Mouse (Mus musculus): ENCODE measurements around the gene Sdk1. TPM values are rescaled to one million over a fixed set of nuclear protein-coding genes. Genes with fewer than 3 reads are reported as not detected.

Sdk1 gene
- total RNA-seq, 2 experiments from 2014 or later: 9.9 to 10.6 TPM

DNA sequence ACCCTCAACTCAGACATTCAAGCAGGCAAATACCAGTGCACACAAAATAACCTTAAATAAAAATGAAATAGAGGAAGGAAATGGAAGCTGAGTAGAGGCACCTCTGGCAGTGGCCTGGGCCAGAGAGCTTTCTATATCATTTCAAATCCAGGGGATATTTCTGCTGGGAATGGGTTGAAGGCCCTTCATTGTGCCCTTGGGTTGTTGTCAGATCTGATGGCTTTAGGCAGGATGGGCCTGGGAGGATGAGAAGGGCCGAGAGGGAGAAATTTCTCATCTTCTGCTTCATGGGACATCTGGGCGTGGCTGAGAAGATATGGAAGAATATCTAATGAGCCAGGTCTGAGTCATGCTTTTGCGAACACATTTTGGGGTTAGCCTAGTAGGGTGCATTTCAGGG lies 186.8 kb downstream of the Sdk1 start:
- DNase-seq (ENCODE audit: low spot score in 2 of 2): no peak

- DNase-seq (ENCODE audit: low spot score in 2 of 2): no peak
Observed at GRCm38 (mm10) chr5:141433286-141433685, 192.0 kb downstream of the Sdk1 start.

DNA sequence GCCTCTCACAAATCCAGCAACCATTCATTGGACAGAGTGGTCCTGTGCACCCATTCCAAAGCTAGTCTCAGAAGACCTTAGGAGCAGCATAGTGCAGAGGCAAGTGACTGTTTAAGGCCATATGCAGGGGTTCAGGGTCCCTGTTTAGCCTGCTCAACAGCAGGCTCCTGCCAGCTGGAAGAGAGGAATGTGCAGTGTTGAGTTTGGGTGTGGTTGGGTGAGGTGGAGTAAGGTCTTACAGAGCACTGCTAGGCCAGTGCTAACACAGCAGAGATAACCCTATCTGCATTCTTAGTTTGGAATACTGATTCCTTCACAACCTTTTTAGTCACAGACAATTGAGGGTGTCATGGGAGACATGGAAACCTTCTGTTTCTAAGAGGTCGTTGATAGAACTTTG lies 206.0 kb downstream of the Sdk1 start:
- no peak for DNase-seq (ENCODE audit: low spot score in 2 of 2)

DNA sequence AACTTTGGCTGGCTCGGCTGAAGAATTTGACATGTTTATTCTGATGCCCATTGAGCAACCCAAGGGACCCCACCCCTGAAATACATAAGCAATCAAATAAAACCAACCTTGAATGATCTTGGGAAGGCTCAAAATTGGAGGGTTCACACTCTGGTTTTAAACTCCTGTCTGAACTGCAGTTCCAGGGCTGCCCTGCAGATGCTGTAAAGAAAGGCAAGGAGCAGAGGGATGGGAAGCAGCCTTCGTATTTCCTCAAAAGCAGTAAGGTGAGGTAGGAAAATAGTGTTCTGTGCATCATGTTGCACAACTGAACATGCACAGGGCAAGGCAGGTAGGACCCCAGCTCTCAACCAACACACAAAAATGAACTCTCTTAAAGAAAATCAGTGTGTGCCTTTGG lies 222.1 kb downstream of the Sdk1 start:
- DNase-seq (ENCODE audit: low spot score in 2 of 2): no peak

GRCm38 (mm10) chr5:141468821-141469220 lies 227.5 kb downstream of the Sdk1 start:
- no peak for DNase-seq (ENCODE audit: low spot score in 2 of 2)

- no peak for DNase-seq (ENCODE audit: low spot score in 2 of 2)
Observed at GRCm38 (mm10) chr5:141505281-141505680, 264.0 kb downstream of the Sdk1 start.

DNA sequence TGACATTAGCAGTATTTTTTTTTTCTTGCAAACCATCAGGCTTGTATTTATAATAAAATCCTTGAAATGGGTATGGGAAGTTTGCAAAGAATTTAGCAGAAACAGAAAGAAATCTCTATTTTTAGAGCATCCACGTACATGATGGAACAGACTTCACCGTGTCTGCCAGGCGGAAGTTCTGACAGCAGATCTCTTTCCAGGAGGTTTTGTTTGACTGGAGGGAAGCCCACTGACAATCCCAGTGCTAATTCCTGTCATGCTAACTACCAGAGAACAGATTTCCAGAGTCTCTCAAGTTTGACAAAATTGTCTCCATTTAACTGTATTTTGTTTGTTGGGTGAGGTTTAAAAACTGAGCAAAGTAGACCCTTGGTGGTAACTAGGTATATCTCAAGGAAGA lies 265.1 kb downstream of the Sdk1 start:
- peak in 1 of 2 experiments; percentile 35 for DNase-seq (ENCODE audit: low spot score in 2 of 2)

DNA sequence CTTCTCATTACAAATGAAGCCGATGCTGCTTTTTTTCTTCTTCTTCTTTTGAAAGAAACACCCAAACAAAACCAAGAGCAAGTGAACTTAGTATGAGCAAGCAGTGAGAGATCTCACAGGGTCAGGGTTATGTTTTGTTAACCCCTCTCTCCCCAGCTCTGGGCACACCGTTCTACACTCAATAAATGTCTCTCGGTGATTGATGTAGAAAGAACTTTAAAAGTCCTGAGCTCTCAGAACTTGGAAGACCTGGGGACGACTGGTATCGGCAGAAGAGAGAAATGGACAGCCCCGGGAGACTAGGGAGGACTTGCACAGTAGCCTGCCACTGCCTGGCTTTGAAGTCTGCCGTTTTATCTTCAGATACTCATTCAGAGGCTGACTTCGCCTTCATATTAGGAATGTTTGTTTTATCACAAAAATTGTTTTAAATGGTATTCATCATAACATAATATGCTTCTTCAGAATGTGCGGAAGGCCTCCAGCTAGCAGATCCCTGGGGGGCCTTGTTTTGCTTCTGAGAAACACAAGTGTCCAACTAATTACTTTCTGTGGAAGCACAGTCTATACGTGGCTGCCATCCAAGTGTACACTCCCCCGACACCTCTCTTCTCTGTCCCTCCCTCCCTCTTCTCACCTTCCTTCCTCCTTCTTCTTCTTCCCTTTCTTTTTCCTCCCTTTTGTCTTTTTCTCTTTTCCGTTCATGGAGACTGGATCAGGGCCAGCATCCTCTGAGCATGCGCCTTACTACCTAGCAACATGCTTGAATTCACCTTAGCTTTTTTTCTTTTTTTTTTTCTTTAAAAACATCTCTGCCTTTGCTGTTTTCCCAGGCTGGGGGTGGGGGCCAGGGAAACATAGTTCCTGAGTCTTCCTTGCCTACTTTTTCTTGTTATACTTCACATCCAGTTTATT lies 283.8 kb downstream of the Sdk1 start:
- peak in 1 of 2 experiments; percentile 5 for DNase-seq (ENCODE audit: low spot score in 2 of 2)

- no peak for DNase-seq (ENCODE audit: low spot score in 2 of 2)
Observed at GRCm38 (mm10) chr5:141540193-141540592, 298.9 kb downstream of the Sdk1 start.

DNA sequence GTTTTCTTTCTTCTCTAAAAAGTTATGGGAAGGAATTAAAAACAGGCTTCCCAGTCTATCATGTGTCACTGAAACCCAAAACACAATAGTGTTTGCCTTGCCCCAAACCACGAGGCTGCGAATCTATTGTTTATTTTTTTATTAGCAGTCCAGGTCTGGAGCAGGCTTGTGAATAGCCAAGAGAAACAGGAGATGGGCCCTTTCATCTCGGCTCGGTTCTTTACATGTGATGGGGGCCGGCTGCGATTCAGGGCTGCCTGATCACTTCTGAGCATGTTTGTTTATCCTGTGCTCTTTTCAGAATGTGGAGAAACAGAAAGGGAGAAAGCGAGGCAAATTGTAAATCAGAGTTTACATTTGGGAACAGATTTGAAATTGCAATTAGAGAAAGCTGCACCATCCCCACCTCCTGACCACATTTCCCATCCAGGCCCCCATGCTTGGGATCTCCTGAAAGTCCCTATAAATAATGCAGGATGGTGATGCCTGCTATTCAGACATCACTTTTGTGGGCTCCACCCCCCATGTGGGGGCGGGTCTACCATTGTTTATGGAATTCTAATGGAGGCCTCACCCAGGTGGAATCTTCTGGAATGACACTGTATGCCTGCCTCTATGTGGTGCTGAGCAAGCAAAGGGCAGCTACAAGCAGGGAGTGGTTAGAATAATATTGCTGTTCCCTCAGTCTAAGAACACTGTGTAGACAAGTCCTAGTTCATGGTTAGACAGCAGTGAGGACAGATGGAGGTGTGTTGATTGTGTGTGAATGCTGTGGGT lies 301.8 kb downstream of the Sdk1 start:
- DNase-seq (ENCODE audit: low spot score in 2 of 2): no peak

DNA sequence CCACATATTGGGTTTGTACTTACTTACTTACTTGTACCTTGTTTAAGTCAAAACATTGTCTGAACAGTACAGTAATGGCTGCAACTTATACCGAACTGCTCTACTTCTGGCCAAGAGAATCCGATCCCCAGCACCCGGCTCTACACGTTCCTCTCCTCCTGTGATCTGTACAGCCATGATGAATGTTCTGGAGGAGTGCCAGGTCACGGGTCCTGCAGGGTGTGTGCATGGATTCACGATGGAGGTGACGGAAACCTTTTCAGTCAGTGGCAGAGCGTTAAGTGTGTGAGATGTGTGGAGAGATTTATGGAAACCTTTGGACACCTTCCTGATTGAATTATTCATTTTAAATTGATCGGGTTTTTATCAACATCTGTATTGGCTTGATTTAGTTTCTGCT lies 312.2 kb downstream of the Sdk1 start:
- DNase-seq (ENCODE audit: low spot score in 2 of 2): no peak

GRCm38 (mm10) chr5:141558731-141559130 lies 317.4 kb downstream of the Sdk1 start:
- DNase-seq (ENCODE audit: low spot score in 2 of 2): no peak

GRCm38 (mm10) chr5:141560325-141560724 lies 319.0 kb downstream of the Sdk1 start:
- DNase-seq (ENCODE audit: low spot score in 2 of 2): no peak

GRCm38 (mm10) chr5:141561989-141562560 lies 320.8 kb downstream of the Sdk1 start:
- DNase-seq (ENCODE audit: low spot score in 2 of 2): no peak

DNA sequence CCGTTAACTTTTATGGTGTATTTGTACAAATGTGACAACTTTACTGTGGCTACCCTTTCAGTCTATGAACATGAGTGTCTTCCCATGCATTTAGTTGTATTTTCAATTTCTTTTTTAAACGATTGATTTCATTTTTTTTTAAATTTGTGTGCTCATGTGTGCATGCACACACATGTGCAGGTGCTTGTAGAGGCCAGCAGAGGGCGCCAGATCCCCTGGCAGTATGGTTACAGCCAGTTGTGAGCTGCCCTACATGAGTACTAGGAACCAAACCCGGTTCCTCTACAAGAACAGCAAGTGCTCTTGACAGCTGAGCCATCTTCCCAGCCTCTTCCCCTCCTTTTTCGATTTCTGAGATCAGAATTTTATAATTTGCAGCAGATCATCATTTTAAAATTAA lies 322.9 kb downstream of the Sdk1 start:
- DNase-seq (ENCODE audit: low spot score in 2 of 2): no peak

DNA sequence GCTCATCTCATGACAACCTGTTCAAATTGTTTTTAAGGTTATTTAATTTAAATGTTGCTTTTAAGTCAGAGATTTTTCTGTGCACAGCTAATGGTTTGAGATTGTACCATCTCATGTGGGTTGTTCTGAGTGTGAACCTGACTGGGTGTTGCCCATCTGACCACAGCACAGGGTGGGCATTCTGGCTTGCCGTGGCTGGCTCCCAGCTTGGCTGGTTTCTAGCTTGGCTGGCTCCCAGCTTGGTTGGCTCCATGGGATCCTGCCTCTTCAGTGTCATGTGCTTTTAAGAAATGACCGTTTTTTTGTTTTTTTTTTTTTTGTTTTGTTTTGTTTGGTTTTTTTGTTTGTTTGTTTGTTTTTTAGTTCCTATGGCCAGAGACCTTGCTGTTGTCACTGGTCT lies 326.8 kb downstream of the Sdk1 start:
- no peak for DNase-seq (ENCODE audit: low spot score in 2 of 2)

GRCm38 (mm10) chr5:141570442-141570841 lies 329.2 kb downstream of the Sdk1 start:
- peak; percentile 10 to 47 for DNase-seq (ENCODE audit: low spot score in 2 of 2)

DNA sequence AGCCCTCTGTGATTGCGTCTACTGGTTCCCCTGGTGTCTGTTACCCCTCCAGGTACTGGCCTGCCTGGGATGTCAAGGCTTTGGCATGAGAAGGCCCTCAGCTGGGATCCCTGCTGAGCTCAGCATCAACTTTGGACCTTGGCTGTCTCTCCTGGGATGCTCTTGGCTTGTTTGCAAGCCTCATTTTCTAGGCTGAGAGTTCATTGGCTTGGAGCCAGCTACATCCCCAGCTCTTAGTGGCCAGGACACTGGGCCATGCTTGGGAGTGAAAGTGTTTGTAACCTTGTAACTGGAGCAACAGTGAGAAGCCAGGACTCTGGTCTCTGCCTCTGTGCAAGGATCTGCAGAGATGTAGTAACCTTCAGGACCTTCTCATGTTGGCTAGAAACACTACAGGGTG lies 333.0 kb downstream of the Sdk1 start:
- peak in 1 of 2 experiments; percentile 23 for DNase-seq (ENCODE audit: low spot score in 2 of 2)

DNA sequence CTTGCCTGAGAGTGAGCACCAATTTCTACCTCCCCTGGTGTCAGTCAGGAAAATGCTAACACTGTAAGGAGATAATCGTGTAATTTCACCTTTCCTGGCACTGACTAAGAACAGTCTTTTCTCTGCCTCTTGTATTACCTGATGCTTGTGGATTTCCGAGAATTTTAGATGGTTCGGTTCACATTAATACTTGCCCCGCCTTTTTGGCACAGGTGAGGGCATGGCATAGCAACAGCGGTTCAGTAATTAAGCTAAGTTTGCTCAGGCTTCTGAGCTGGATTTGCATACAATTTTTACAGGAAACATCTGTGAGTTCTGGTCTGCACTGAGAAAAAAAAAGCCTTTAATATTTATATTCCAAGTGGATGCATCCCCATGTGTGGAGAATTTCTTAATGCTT lies 350.0 kb downstream of the Sdk1 start:
- no peak for DNase-seq (ENCODE audit: low spot score in 2 of 2)

DNA sequence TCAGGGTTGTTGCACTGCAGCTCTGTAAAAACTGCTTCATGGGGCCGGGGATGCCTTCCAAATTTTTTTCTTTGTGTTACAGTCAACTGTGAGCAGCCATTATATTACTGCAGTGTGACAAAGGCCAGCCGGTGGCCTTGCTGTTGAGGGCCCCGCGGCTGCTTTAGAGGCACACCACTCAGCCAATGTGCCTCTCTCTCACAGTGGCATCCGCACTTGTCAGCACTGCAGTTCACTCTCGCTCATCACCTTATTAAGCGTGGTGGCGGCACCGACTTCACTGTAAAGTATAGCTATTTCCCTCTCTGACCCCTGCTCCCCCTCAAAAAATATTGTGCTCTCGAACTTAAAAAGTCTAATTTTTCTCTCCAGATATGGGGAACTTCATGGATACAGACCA lies 371.4 kb downstream of the Sdk1 start:
- no peak for DNase-seq (ENCODE audit: low spot score in 2 of 2)

GRCm38 (mm10) chr5:141615763-141616162 lies 374.5 kb downstream of the Sdk1 start:
- DNase-seq (ENCODE audit: low spot score in 2 of 2): no peak

DNA sequence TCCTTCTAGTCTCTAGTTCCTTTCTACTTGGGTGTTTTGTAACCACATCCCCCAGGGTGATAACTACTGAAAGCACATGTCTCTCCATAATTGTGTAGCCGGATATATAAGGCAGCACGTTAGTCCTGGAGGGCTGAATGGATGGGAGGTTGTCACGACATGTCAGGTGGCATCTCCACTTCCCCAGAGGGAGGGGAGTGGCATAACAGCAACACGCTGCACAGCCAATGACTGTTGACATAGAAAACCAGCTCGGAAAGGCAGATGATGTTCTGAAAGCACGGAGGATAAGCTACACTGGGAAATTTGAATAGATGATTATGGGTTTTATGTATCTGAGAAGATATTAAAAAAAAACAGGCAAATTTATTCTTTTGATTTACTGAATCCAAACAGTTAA lies 376.4 kb downstream of the Sdk1 start:
- no peak for DNase-seq (ENCODE audit: low spot score in 2 of 2)
